Mouse (Mus musculus): Measurements from ENCODE around the gene Cfap46.

Cfap46 gene

DNA sequence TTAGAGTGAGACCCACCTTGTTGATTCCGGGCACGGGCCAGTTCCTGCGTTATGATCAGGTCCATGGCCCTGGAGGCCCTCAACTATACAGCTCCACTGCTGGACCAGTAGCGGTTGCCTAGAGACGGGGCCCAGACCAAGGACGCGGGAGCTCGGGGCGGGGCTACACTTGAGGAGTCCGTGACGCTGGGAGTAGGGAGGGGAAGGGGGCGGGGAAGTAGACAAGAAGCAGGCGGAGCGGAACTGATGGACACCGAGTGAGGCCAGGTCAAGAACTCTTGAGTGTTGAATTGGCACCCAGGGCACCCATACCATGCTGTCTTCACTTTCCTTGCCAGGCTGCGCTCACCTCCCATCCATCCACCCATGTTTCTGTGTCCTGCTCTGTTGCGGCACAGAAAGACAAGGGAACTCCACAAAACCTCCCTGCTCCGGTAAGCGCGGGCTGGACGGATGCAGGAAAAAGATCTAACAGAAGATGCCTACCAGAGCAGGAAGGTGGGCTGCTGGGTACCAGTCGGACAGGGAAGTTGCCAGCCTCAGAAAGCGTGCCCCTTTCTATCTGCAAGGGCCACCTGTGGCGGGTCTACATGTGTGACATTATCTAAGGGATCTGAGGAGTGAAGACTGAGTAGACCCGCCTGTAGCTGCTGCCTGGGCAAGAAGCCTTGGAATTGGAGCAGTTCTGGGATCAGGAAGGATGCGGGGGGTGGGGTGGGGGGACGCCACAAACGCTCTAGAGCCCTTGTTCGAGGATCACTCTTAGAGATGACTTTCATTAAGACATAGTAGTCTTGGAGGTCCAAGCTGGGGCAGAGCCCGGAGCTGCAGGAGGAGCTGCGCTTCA is at the start of gene Cfap46:
Cfap46 (minus strand) TSS at position 112 of the 847 bp plus-strand sequence.
- DNase-seq (ENCODE audit: low read depth), result peak; percentile 75

DNA sequence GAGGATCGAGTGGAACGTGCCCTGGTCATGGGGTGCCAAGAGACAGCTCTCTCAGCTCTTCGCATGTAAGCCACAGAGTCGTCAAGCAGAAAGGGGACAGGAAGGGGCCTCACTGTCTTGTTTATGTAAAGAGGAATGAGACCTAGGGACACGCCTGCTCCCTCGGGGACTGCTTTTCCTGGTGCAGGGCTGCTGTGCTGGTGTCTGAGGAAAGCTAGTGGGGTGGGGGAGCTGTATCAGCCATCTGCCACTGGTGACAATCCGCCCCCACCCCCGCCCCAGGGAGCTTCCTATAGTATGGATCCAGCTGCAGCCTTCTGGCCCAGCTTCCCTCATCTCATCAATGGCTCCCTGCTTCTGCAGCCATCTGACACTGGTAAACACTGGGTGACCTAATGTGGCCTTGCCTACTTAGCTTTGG is 47.7 kb upstream of the Cfap46 start:
- DNase-seq (ENCODE audit: low read depth), result no peak

DNA sequence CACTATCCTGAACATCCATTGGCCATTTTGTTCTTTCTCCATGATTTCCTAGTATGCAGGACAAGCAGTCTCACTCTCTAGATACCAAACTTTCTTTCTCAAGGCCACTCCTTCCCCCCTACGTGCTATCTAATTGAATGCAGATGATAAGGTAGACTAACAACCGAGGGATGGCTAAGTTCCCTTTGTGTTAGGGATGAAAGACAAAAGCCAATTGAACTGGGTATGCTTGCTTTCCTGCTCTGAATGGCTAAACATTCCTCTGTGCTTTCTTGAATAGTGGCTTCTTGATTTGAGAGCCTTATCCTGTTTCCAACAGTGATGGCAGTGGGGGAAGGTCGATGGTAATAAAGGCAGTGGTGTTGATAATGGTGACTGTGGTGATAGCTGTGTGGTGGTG is 43.5 kb upstream of the Cfap46 start:
- DNase-seq (ENCODE audit: low read depth), result no peak

DNA sequence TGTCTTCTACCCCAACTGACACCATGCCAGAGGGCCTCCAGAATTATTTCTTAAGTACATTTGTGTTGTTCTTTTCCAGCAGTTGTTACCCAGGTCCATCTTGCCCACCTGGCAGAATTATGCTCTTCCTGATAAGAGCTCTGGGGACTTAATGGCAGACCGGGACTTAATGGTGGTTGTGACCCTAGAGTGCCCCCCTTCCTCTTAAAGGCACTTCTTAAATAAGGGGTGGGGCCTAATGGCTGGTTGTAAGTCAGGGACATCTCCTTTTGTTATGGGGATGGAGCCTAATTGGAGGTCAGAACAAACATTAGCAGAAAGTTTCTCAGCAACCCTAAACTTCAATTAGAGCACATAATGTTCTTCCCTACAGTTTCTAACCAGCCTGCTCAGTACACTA is 42.0 kb upstream of the Cfap46 start:
- DNase-seq (ENCODE audit: low read depth), result no peak

DNA sequence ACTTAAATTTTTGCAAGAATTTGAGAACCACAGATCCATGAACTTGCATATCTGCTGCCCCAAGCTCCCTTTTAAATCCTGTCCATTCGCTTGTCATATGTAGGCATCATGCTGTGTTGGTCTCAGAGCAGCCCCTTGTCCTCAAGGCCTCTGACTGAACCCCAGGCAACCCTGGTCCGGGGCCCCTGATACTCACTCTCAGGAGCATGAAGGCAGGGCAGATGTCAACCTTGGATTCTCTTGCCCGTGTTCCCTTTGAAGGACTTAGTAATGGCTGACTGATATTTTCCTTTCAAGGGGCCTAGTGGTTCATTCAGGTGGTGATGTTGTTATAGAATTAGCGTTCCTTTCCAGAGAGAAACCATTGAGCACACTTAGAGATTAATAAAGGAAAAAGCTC is 40.4 kb upstream of the Cfap46 start:
- no peak for DNase-seq (ENCODE audit: low read depth)

DNA sequence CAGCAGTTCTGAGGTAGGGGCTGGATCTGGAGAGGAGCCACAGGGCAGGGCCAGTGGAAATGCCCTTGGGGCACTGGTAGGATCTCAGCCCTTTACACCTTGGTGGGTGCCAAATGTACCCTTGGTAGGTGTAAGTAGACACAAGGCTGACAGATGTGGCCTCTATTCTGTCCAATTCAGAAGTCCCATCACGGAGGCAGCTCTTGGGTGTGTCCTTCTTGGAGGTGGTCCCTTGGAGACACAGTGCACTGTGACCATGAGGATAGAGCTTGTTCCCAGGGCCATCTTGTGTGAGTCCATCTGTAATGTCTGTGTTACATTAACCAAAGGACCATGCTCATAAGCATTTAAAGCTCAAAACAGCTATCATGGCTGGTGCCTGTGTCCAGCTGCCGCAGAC is 37.6 kb upstream of the Cfap46 start:
- no peak for DNase-seq (ENCODE audit: low read depth)

DNA sequence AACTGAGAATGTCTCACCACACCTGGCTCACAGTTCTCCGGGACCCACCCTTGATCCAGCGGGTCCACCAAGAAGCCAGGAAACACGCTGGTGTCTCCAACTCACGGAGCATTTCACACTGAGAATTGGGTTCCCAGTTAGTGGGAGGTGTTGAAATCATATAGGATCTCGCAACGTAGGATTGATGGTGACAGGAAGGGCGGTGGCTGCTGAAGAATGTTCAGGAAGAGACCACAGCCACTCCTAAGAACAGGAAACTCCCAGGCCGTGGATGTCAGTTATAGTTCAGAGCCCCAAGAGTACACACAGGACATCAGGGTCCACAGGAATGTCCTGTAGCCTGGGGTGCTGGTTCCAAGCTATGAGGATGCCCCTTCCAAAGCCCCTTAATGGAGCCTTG is 34.2 kb upstream of the Cfap46 start:
- DNase-seq (ENCODE audit: low read depth), result no peak

DNA sequence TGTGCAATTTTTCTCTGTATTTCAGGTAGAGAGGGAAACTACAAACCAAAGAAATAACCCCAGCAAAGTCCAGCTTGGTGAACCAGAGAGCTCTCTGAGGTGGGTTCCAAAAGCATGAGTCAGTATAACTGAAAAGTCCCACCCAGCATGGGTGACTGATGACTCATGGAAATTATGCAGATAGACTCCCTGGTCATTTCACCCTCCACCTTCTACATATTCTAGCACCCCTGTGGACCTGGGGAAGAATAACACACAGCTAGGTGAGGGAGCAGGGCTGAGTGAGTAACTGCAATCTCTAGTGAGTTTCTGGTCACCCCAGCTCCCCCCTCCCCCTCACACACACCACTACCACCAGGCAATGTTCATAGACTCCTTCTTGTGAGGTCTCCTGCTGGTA is 28.2 kb upstream of the Cfap46 start:
- no peak for DNase-seq (ENCODE audit: low read depth)

DNA sequence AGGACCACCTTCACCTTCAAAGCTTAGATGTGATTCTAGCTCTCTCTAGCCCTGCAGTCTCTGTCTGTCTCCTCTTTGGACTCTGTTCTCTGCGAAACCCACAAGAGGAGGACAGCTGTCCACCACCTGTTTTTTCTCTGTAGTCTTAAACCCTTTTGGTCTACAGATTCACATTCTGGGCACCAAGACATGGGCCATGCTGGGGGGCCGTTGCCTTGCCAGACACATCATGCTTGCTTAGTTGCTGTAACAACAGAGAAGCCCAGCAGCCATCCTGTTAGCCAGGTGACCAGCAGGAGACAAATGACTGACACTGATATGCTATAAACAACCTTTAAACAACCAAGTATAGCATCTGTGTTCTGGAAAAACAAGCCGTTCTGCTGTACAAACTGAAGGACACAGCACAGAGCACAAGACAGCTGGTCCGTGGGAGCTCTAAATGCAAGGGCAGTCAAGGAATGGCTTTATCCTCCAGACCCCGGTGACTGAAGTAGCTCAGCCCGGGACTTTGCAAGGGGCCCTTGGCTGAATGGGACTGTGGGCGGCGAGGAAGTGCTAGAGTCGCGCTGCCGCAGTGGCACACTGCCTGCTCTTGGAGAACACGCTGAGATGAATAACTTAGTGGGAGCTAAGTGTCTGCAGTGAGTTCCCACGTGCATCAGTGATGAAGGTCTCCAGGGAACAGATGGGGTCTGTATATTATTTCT is 22.9 kb upstream of the Cfap46 start:
- DNase-seq (ENCODE audit: low read depth), result no peak

DNA sequence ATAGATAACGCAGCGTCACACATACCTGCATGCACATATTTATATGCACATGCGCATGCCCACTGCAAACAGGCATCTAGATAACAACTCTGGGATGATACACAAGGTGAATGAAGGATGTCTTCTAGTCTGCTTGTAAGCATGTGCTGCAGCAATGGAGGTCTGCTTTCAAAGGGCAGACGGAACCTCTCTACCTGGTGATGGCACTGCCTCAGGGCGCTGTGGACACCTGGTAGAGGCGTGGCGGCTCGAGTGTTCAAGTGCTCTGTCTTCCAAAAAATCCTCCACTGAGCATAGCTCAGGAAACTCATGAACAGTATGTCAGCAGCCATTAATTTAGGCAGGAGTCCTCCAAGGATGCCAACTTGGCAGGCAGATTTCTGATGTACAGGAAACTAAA is 22.2 kb upstream of the Cfap46 start:
- DNase-seq (ENCODE audit: low read depth), result no peak

DNA sequence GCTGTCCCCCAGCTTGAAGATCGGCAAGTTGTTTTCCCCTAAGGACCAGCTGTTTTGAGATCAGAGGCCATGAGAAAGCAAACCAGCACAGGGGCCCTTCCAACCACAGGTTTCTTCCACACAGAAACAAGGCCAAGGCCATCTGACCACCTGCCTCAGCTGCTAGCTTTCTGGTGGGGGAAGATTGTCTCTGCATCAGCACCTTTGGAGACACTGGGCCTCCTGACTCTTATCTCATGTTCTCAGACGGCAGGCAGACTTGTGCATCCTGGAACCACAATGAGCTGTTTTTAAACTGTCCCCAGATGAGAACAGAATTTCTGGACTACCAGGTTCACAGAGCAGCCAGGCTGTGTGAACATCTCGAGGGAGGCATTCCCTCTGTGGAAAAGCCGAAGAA is 21.5 kb upstream of the Cfap46 start:
- DNase-seq (ENCODE audit: low read depth), result no peak

DNA sequence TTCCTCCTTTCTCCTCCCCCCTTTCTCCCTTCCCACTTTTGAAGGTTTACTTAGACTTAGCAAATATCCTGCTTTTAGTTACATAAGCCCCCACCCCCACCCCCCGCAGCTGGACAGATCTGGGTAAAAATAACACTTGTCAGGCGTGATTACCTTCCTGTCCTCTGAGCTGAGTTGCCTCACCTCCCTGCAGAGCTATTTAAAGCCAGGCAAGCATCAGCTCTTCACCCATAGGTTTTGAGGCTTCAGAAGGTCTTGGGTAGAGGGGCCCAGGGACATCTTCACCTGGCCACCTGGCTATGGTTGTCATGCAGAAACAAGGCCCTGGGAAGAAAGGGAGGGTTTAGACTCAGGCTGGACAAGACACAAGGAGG is 20.2 kb upstream of the Cfap46 start:
- no peak for DNase-seq (ENCODE audit: low read depth)

DNA sequence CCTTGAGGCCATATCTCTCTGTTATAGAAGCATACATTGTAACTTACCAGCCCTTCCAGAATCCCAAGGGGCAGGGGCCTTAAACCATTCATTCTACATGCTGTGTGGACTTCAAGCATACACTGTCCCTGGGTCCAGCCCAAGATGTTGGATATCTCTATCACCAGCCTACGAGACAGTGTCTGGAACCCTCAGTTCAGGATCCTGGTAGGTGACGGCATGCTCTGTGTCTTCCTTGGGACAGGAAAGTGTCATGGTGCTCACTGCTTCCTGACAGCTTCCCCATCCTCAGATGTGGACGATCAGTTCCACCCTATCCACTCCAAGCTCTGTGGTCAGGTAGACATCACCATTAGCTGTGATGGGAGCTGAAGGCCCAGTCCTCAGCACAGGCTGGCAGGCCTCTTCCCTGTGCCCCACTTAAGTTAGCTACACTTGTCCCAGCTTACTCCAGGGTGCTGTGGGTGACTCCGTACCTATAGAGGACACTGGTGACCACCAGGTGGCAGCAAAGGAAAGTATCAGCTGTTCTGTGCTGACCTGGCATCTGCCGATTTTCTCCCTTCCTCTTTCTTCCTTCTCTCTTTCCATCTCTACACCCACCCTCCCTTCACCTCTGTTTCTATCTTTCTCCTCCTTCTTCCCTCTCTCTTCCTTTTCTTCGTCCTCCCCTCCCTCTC is 19.7 kb upstream of the Cfap46 start:
- peak; percentile 80 for DNase-seq (ENCODE audit: low read depth)

DNA sequence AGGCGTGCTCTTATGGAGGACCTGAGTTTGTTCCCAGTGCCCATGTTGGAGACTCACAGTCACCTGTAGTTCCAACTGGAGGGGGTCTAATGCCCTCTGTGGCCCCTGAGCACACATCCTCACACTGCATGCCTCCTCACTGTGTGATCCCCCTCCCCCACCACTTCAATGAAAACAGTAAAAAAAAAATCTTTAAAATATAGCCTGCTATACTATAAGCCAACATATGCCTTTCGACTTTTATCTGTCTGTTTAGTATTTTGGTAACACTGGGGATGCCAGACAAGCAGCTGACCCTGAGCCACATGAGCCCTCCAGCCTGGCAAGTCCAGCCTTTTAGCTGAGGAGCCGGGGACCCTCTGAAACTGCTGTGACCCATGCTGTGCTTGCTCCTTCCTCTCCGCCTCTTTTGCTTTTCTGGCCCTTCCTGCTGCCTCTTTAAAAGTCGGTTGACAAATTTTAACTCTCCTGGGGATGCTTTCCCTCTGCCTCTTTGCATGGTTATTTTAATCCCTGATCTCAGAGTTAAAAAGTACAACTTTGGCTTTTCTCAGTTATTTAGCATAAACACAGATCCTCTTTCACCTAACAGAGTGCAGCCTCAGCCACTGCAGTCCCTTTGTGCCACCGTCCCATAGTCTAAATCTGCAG is 18.2 kb upstream of the Cfap46 start:
- no peak for DNase-seq (ENCODE audit: low read depth)

DNA sequence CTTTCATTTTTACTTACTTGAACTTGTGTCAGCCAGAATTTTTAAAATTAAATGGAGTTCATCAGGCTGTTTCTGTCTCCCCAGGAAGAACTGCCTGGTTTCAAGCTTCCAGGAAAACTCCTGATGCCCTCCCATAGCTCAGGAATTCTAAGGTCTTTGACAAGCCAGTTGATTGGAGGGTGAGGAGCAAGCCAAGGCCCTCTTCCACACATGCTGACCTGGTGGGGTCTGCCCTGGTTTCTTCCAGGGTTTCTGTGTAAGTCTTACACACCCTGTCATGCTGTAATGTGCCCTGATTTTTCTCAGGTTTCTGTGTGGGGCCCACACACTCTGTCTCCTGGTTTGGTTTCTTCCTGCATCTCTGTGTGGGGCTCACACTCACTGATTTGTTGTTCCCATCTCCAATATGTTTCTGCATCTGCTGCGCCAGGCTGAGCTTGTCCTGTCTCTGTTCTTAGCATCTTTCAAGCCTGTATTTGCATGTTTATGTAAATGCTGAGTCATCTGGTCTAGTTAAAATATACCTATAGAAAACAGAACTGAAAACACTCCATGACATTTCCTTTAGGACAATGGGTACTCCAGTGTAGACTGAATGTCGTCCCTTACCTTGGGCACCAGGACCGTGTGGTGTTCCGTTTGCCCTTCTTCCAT is 9.2 kb upstream of the Cfap46 start:
- no peak for DNase-seq (ENCODE audit: low read depth)

DNA sequence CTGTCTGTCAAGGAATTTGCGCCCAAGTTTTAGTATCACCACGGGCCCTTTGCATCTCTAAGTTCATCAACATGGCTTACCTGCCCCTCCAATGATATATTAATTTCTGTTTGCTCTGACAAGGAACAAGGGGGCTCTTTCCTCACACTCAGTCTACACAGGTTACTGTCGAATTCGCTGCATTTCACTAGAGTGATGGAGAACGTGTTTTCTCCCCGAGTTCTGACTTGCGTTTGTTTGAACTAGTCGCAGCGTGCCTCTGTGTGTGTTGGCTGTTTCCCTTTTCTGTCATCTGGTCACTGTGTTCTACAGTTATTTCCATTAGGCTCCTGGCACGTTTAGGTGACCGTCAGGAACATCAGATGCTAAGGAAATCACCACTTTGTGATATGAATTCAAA is 8.6 kb upstream of the Cfap46 start:
- no peak for DNase-seq (ENCODE audit: low read depth)

DNA sequence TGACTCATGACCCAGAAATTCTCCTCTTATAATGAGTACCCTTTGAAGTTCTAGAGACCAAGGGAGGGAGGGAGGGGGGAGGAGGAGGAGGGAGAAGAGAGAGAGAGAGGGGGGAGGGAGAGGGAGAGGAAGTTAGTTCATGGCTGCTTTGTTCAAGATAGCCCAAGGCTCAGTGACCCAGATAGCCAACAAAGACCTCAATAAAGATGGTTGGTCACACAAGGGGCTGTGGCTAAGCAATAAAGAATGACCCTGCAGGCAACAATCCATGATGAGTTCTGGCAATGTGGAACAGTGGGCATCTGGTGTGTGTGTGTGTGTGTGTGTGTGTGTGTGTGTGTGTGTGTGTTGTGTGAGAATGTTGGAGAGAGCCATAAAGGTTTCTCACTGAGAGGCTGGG is 1.7 kb upstream of the Cfap46 start:
- DNase-seq (ENCODE audit: low read depth), result no peak

DNA sequence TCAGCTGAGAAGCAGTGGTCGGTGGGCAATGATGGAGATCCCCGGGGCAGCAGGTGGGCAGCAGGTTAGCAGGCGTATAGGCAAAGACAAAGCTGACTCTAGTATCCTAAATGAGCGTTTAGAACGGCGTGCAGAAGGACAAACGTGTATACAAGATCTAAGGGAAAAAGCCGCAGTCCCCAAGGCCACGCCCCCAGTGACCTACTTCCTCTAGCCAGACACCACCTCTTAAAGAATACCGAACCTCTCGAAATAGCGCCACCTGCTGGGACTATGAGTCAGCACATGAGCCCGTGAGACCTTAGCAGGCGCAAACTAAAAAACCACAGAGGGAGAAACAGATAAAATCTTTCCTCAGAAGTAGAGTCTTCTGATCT is 924 bp upstream of the Cfap46 start:
- DNase-seq (ENCODE audit: low read depth), result peak; percentile 91

DNA sequence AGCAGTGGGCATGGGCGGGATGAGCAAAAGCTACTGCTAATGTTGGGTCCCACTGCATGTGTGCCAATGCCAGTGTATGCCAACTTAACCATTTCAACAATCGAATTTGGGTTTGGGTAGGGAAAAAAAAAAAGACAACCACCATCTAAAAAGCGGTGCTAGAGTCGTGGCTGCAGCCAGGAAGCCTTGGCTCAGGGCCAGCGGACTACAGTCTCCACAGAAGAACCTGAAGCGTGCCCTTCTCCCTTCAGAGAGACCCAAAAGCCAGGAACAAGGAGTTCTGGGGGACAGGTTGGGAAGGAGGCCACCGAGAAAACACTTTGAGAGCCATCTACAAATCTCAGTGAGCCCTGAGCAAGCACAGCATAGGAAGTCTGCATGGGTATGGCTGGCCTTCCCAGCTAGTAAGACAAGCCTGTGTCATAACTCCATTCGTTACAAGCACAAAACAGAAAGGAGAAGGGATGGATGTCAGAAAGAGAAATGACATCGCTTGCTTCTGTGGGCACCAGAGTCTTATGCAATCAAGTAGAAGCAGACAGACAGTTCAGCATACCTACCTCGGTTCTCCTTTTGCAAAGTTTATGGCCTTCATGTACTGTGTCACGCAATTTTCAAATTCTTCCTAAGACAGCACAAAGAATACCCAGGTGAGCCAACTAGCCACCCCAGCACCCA is 1.6 kb downstream of the Cfap46 start:
- no peak for DNase-seq (ENCODE audit: low read depth)

DNA sequence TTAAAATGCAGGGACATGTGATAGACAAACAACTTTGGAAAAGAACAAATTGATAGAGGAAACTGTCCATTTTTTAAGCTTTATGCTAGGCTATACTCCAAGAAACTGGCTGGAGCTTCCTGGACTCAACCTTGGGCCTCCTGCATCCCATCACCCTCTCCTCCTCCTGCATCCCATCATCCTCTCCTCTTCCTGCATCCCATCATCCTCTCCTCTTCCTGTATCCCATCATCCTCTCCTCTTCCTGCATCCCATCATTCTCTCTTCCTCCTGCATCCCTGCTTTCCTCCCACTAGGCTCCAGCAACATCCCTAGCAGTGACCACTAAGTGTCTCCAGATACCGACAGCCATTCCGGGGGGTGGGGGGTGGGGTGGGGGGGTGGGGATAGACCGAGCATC is 7.2 kb downstream of the Cfap46 start:
- no peak for DNase-seq (ENCODE audit: low read depth)

DNA sequence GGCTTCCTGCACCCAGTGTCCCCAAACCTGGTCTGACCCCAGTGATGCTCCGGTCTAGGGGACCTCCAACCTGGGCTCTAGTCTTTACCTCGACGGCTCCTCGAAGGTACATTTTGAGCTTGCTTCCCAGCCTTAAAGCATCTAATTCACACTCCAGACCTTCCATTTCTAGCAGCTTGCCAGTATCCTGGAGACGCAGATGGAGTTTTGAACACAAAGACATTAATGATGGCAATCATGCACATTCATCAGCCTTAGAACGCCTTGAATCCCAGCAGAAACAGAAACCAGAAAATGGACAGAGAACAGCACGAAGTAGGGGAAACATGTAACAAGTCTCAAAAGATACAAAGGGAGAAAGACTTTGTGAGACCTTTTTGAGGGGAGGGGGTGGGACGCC is 16.7 kb downstream of the Cfap46 start:
- no peak for DNase-seq (ENCODE audit: low read depth)

DNA sequence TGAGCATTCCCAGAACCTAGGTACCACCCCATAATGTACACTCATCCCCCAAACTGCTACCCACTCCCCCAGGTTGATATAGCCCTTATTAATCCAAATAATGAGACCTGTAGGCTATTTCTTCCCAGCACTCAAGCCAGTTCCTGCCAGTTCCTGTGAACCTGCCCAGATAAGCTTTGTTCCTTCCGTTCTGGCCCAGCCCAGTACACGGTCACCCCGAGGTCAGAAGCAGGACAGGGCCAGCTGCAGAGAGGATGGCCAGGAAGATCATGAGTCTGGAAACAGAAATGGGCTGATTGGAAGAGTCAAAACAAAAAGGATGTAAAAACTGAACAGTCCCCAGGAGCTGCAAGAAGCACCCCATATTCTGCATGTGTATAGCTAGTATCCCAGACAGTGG is 20.3 kb downstream of the Cfap46 start:
- DNase-seq (ENCODE audit: low read depth), result no peak

Measured in NIH3T3 (cell line).